Mouse (Mus musculus): ENCODE results near the gene Gm14391. TPM values are rescaled to one million over a fixed set of nuclear protein-coding genes. Genes with fewer than 3 reads are reported as not detected.
"Not testable (repeated sequence)": the region's sequence is repeated elsewhere in the genome, so short reads cannot be mapped to it uniquely, and the experiment has no call there.

Gm14391 gene
- total RNA-seq (2014; rRNA removed) (11.1 and 16.6 TPM in 2 replicates), polyA plus RNA-seq (2015; fragmentation: Nextera tagmentation; extraction: Ambion mirVana) (6.1 and 11.7 TPM in 2 replicates)

DNA sequence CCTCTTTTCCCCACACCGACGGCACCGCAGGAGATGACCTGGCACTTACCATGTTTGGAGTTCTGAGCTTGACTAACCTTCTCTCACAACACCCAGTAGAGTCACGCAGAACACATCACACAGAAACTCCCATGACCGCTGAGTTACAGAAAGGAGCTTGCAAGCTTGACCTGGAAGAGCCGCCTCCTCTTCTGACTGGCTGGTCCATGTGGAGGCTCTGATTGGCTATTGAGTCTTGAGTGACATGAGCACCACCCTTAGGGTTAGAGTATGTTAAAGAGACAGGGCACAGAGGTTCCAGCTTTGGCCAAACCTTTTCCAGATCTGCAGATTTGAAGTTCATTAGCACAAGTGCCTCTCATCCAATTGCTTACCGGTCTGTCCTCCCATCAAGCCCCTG lies at the start of gene Gm14391:
TSS of gene Gm14391 (minus strand) at position 186 of the 400 bp plus-strand sequence.
- H3K4me2 ChIP-seq (ENCODE audit: low read depth, low read length, poor library complexity, severe bottlenecking); DNase-seq (ENCODE audit: low spot score); H3K4me1 ChIP-seq (ENCODE audit: insufficient read depth, low read length); H3K27ac ChIP-seq (ENCODE audit: low read depth, low read length); H3K36me3 ChIP-seq (ENCODE audit: insufficient read depth, low read length); H3K9ac ChIP-seq (replicated peaks; ENCODE audit: low read length, poor library complexity, severe bottlenecking); ATAC-seq (ENCODE audit: low FRiP score); H3K4me3 ChIP-seq (ENCODE audit: low read depth, low read length); H3K9me3 ChIP-seq (ENCODE audit: low read length); H3K27me3 ChIP-seq (ENCODE audit: insufficient read depth, low read length): not testable (repeated sequence)
- no CpG with 5 or more reads among the region's 7 CpGs for WGBS

GRCm38 (mm10) chr2:175179008-175179407 lies 27.7 kb downstream of the Gm14391 start:
- not testable (repeated sequence) for H3K27ac ChIP-seq (ENCODE audit: low read depth, low read length); H3K4me3 ChIP-seq (ENCODE audit: low read depth, low read length); H3K4me2 ChIP-seq (ENCODE audit: low read depth, low read length, poor library complexity, severe bottlenecking); H3K36me3 ChIP-seq (ENCODE audit: insufficient read depth, low read length); H3K27me3 ChIP-seq (ENCODE audit: insufficient read depth, low read length); H3K9ac ChIP-seq (replicated peaks; ENCODE audit: low read length, poor library complexity, severe bottlenecking); H3K4me1 ChIP-seq (ENCODE audit: insufficient read depth, low read length); DNase-seq (ENCODE audit: low spot score); H3K9me3 ChIP-seq (ENCODE audit: low read length); ATAC-seq (ENCODE audit: low FRiP score)
- WGBS: 72% methylated on average over 1 of the region's 1 CpGs

- TF ChIP-seq CTCF (IDR thresholded peaks at IDR 0.05): no peak
- H3K9me3 ChIP-seq (ENCODE audit: low read length): no peaks in the 10 kb centered on the region
- H3K27ac ChIP-seq (ENCODE audit: low read depth, low read length): no peak overlapping the region
- H3K4me3 ChIP-seq (ENCODE audit: low read depth, low read length): no peak overlapping the region
- no peak overlapping the region for H3K4me2 ChIP-seq (ENCODE audit: low read depth, low read length, poor library complexity, severe bottlenecking)
- DNase-seq (ENCODE audit: low spot score) (no peak), ATAC-seq (ENCODE audit: low FRiP score) (no peak)
- no peaks in the 10 kb centered on the region for H3K4me1 ChIP-seq (ENCODE audit: insufficient read depth, low read length)
- no peaks in the 10 kb centered on the region for H3K36me3 ChIP-seq (ENCODE audit: insufficient read depth, low read length)
- H3K9ac ChIP-seq (replicated peaks; ENCODE audit: low read length, poor library complexity, severe bottlenecking): no peak overlapping the region
- WGBS: 83% methylated on average over 6 of the region's 6 CpGs
- no peaks in the 10 kb centered on the region for H3K27me3 ChIP-seq (ENCODE audit: insufficient read depth, low read length)
These were observed 30.4 kb downstream of the Gm14391 start for GRCm38 (mm10) chr2:175176312-175176711.

DNA sequence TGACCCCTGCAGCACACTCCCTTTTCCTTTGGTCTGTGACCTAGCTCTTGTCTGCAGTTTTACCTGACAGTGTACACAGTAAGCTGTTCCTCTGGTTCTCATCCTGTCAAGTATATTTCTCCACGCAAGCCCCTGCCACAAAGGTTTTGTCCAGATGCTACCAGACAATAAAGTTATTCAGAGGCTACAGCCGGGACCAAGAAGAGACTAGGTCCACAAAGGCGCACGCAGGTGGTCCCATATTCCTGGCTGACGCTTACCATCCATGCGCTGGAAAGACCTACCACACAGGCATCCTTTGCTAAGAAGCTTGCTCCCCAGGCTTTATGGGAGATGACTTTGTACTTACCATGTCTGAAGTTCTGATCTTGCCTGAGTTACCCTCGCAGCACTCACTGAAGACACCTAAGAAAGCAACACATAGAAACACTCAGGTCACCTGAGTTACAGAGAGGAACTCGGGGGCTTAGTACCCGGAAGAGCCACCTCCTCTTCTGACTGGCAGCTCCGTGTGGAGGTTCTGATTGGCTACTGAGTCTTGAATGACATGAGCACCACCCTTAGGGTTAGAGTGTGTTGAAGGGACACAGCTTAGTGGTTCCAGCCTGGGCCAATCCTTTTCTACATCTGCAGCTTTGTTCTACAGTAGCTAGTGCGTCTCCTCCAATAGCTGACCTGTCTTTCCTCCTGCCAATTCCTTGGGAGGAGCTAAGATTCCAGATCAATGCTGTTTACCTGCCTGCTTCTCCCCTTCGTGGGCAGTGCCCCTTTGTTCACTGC lies 31.1 kb downstream of the Gm14391 start, which contains the start of gene Gm14443:
TSS of gene Gm14443 (minus strand) at position 471 of the 780 bp plus-strand sequence.
- not testable (repeated sequence) for H3K36me3 ChIP-seq (ENCODE audit: insufficient read depth, low read length); DNase-seq (ENCODE audit: low spot score); H3K9ac ChIP-seq (replicated peaks; ENCODE audit: low read length, poor library complexity, severe bottlenecking); H3K4me2 ChIP-seq (ENCODE audit: low read depth, low read length, poor library complexity, severe bottlenecking); H3K4me3 ChIP-seq (ENCODE audit: low read depth, low read length); H3K9me3 ChIP-seq (ENCODE audit: low read length); H3K27ac ChIP-seq (ENCODE audit: low read depth, low read length); H3K27me3 ChIP-seq (ENCODE audit: insufficient read depth, low read length); ATAC-seq (ENCODE audit: low FRiP score); H3K4me1 ChIP-seq (ENCODE audit: insufficient read depth, low read length)
- WGBS: 78% methylated on average over 12 of the region's 12 CpGs

- H3K9me3 ChIP-seq (ENCODE audit: low read length); H3K4me2 ChIP-seq (ENCODE audit: low read depth, low read length, poor library complexity, severe bottlenecking); ATAC-seq (ENCODE audit: low FRiP score); DNase-seq (ENCODE audit: low spot score); H3K9ac ChIP-seq (replicated peaks; ENCODE audit: low read length, poor library complexity, severe bottlenecking); H3K4me3 ChIP-seq (ENCODE audit: low read depth, low read length); H3K27ac ChIP-seq (ENCODE audit: low read depth, low read length); H3K36me3 ChIP-seq (ENCODE audit: insufficient read depth, low read length); H3K27me3 ChIP-seq (ENCODE audit: insufficient read depth, low read length); H3K4me1 ChIP-seq (ENCODE audit: insufficient read depth, low read length): not testable (repeated sequence)
- 91% methylated on average over 2 of the region's 2 CpGs for WGBS
These were observed 32.7 kb downstream of the Gm14391 start for GRCm38 (mm10) chr2:175174058-175174457.

GRCm38 (mm10) chr2:175172906-175173595 lies 33.7 kb downstream of the Gm14391 start:
- H3K4me1 ChIP-seq (ENCODE audit: insufficient read depth, low read length); H3K4me2 ChIP-seq (ENCODE audit: low read depth, low read length, poor library complexity, severe bottlenecking); DNase-seq (ENCODE audit: low spot score); H3K4me3 ChIP-seq (ENCODE audit: low read depth, low read length); H3K9me3 ChIP-seq (ENCODE audit: low read length); H3K27me3 ChIP-seq (ENCODE audit: insufficient read depth, low read length); H3K9ac ChIP-seq (replicated peaks; ENCODE audit: low read length, poor library complexity, severe bottlenecking); H3K27ac ChIP-seq (ENCODE audit: low read depth, low read length); ATAC-seq (ENCODE audit: low FRiP score); H3K36me3 ChIP-seq (ENCODE audit: insufficient read depth, low read length): not testable (repeated sequence)
- 85% methylated on average over 3 of the region's 3 CpGs for WGBS

Measured in midbrain, postnatal 0 days (tissue).